Mouse (Mus musculus) fat pad, adult 2 months (tissue): Measurements from ENCODE around the gene Alkal2.

ENCODE experiments used
- DNase-seq: peaks from one replicate; pipeline ENCODE4 v3.0.0-alpha.2; 2011; ENCODE audit warnings: low read depth, low spot score; ENCODE audit errors: extremely low read depth

Alkal2 gene

DNA sequence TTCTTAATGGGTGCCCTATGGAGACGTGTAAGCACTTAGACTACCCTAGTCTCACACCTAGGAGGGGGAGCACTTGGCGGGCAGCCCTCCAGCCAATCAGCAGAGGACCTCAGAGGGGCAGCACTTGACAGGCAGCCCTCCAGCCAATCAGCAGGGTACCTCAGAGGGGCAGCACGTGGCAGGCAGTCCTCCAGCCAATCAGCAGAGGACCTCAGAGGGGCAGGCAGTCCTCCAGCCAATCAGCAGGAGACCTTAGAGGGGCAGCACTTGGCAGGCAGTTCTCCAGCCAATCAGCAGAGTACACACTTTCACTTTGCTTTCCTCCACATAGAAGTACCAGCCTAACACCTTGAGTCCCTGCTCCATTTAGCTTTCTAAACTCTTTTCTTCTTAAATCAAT is 38.3 kb downstream of the Alkal2 start:
- DNase-seq, result no peak

DNA sequence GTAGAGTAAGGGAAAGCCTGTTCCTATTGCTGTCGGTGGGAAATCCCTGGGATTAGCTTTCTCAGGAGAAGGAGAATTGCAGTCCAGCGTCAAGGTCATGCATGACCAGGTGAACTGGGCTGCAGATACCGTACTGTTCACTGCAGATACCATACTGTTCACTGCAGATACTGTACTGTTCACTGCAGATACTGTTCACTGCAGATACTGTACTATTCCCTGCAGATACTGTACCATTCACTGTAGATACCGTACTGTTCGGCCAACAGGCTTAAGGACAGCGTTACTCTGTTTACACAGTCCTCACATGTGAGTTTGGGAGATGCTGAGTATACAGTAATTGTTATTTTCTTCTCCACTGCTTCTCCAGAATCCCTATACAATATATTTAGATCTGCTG is 44.1 kb downstream of the Alkal2 start:
- no peak for DNase-seq

DNA sequence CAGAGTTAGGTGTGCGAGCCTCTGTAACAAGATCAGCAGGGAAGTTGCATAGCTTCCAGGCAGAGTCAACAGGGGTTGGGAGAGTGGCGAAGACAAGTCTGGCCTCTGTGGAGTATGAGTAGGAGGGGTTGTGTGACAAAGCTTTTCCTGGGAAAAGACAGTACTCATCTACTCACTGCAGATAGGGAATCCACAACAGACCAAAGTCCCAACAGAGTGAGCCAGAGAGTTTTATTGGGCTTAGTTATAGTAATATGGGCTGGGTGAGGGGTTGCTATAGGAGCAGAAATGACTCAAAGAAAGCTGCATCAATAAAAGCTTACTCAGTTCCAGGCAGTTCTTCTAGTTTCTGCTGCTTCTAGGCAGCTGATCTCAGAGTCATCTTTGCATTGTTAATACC is 49.2 kb downstream of the Alkal2 start:
- DNase-seq, result no peak

DNA sequence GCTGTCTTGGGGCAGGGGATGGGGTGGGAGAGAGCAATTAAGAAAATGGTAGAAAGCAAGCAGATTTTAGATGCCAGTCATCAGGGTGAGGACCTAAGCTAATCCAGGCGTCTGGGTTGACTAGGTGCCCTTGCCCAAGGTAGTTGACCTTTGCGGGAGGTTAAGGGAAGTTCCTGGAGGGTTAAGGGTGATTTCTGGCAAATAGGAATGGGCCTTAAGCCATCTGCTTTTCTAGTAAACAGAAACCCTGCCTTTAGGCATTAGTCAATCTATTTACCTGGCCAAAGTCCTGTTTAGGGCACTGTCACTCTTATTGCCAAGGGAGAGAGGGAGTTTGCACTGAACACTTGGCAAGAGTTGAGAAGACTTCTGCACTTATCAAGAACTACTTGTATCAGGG is 52.8 kb downstream of the Alkal2 start:
- DNase-seq, result no peak
